Mouse (Mus musculus): ENCODE data around the gene Fem1b.
"Not testable (repeated sequence)": the region's sequence is repeated elsewhere in the genome, so short reads cannot be mapped to it uniquely, and the experiment has no call there.

Gene Fem1b

GRCm38 (mm10) chr9:62811516-62812121 is at the start of gene Fem1b:
Gene Fem1b (minus strand): TSS chr9:62811934.
- peak; percentile 93 for DNase-seq

GRCm38 (mm10) chr9:62860866-62861265 is 49.1 kb upstream of the Fem1b start:
- DNase-seq: no peak

GRCm38 (mm10) chr9:62860102-62860501 is 48.4 kb upstream of the Fem1b start:
- DNase-seq: not testable (repeated sequence)

- DNase-seq: no peak
Measured at GRCm38 (mm10) chr9:62858266-62859019, 46.7 kb upstream of the Fem1b start.

- DNase-seq: no peak
Measured at GRCm38 (mm10) chr9:62857719-62858261, 46.1 kb upstream of the Fem1b start, which contains the start of gene Calml4. Gene Calml4 (plus strand): TSS chr9:62858080.

- DNase-seq: no peak
Measured at GRCm38 (mm10) chr9:62857216-62857615, 45.5 kb upstream of the Fem1b start.

GRCm38 (mm10) chr9:62854483-62854882 is 42.7 kb upstream of the Fem1b start:
- no peak for DNase-seq

GRCm38 (mm10) chr9:62851571-62851970 is 39.8 kb upstream of the Fem1b start:
- peak; percentile 83 for DNase-seq

GRCm38 (mm10) chr9:62848641-62849040 is 36.9 kb upstream of the Fem1b start:
- no peak for DNase-seq

- peak; percentile 90 for DNase-seq
Measured at GRCm38 (mm10) chr9:62847694-62848093, 36.0 kb upstream of the Fem1b start.

- no peak for DNase-seq
Measured at GRCm38 (mm10) chr9:62844461-62844860, 32.7 kb upstream of the Fem1b start.

GRCm38 (mm10) chr9:62843356-62844024 is 31.8 kb upstream of the Fem1b start:
- no peak for DNase-seq

GRCm38 (mm10) chr9:62839172-62839770 is 27.5 kb upstream of the Fem1b start:
- no peak for DNase-seq

- DNase-seq: peak; percentile 87
Measured at GRCm38 (mm10) chr9:62838506-62839171, 26.9 kb upstream of the Fem1b start, which contains the start of gene Cln6. Gene Cln6 (plus strand): TSS chr9:62838785.

- DNase-seq: no peak
Measured at GRCm38 (mm10) chr9:62838146-62838505, 26.4 kb upstream of the Fem1b start.

GRCm38 (mm10) chr9:62837611-62838010 is 25.9 kb upstream of the Fem1b start:
- no peak for DNase-seq

GRCm38 (mm10) chr9:62835705-62836446 is 24.1 kb upstream of the Fem1b start:
- DNase-seq: no peak

GRCm38 (mm10) chr9:62834906-62835305 is 23.2 kb upstream of the Fem1b start:
- no peak for DNase-seq

GRCm38 (mm10) chr9:62829877-62830276 is 18.1 kb upstream of the Fem1b start:
- no peak for DNase-seq

- DNase-seq: peak; percentile 91
Measured at GRCm38 (mm10) chr9:62828662-62829086, 16.9 kb upstream of the Fem1b start.

GRCm38 (mm10) chr9:62827939-62828652 is 16.4 kb upstream of the Fem1b start:
- peak; percentile 26 for DNase-seq

All from thymus, postnatal 14 days (tissue).